Mouse (Mus musculus) liver, embryonic 13.5 days (tissue): Measurements from ENCODE around the gene Rex1bd. TPM values are rescaled to one million over a fixed set of nuclear protein-coding genes. Genes with fewer than 3 reads are reported as not detected.

Source experiments
- ATAC-seq: fragments of 200-750 bp; cut with Nextera tagmentation; 2 replicates; pipeline ENCODE4 v1.8.0; 2017; ENCODE audit warnings: low read depth, mild to moderate bottlenecking, moderate number of reproducible peaks, moderate library complexity
- DNase-seq: peaks from one replicate; pipeline ENCODE4 v3.0.0; 2022
- H3K27ac ChIP-seq: fragments of 300-500 bp; sonication (generic); 2 replicates; pipeline ENCODE4 v1.5.1; 2015; ENCODE audit warnings: moderate library complexity, mild to moderate bottlenecking, inconsistent platforms
- H3K27me3 ChIP-seq: fragments of 300-500 bp; sonication (generic); 2 replicates; pipeline ENCODE4 v1.6.1; 2015; ENCODE audit warnings: mild to moderate bottlenecking, inconsistent platforms
- H3K36me3 ChIP-seq: fragments of 300-500 bp; sonication (generic); 2 replicates; pipeline ENCODE4 v1.6.1; 2015; ENCODE audit warnings: mild to moderate bottlenecking, inconsistent platforms
- H3K4me1 ChIP-seq: fragments of 300-500 bp; sonication (generic); replicated peaks from 2 replicates; pipeline ENCODE4 v1.6.1; 2015; ENCODE audit warnings: inconsistent platforms
- H3K4me2 ChIP-seq: fragments of 300-500 bp; sonication (generic); 2 replicates; pipeline ENCODE4 v1.6.1; 2015; ENCODE audit warnings: inconsistent platforms, mild to moderate bottlenecking, moderate library complexity
- H3K4me3 ChIP-seq: fragments of 300-500 bp; sonication (generic); replicated peaks from 2 replicates; pipeline ENCODE4 v1.5.1; 2015; ENCODE audit warnings: mild to moderate bottlenecking, inconsistent platforms
- H3K9ac ChIP-seq: fragments of 300-500 bp; sonication (generic); 2 replicates; pipeline ENCODE4 v1.6.1; 2015; ENCODE audit warnings: mild to moderate bottlenecking, inconsistent platforms
- H3K9me3 ChIP-seq: fragments of 300-500 bp; sonication (generic); replicated peaks from 2 replicates; pipeline ENCODE4 v1.6.1; 2016; ENCODE audit warnings: inconsistent platforms
- WGBS: fragments of 180-500 bp; shearing (Covaris S2); methylation state at CpG from one replicate; pipeline ENCODE4 v1.1.7; 2015; ENCODE audit not compliant: insufficient replicate concordance; 5-methylcytosine and 5-hydroxymethylcytosine counted together
- polyA plus RNA-seq: library from polyadenylated mRNA; unstranded; fragments of >200 nt; fragmentation: Nextera tagmentation; extraction: Ambion mirVana; gene quantifications from 2 replicates; pipeline ENCODE4 v1.2.1, GENCODE M21; 2015

Rex1bd gene
- polyA plus RNA-seq, 1 experiment from 2014 or later: 81.2 TPM

GRCm38 (mm10) chr8:70460606-70461005 is 45.9 kb downstream of the Rex1bd start:
- no peak overlapping the region for H3K4me3 ChIP-seq
- no peak overlapping the region for H3K27ac ChIP-seq
- peaks cover 22% of the 10 kb centered on the region for H3K4me1 ChIP-seq
- H3K27me3 ChIP-seq: no peaks in the 10 kb centered on the region
- 81% methylated on average over 9 of the region's 9 CpGs for WGBS
- H3K36me3 ChIP-seq: peaks cover 11% of the 10 kb centered on the region; the same call in 1 of the 2 replicates
- H3K9ac ChIP-seq: no peak overlapping the region
- no peak overlapping the region for H3K4me2 ChIP-seq
- DNase-seq: no peak
- no peak for ATAC-seq
- H3K9me3 ChIP-seq: peaks cover 4% of the 10 kb centered on the region; the same call in 1 of the 2 replicates

DNA sequence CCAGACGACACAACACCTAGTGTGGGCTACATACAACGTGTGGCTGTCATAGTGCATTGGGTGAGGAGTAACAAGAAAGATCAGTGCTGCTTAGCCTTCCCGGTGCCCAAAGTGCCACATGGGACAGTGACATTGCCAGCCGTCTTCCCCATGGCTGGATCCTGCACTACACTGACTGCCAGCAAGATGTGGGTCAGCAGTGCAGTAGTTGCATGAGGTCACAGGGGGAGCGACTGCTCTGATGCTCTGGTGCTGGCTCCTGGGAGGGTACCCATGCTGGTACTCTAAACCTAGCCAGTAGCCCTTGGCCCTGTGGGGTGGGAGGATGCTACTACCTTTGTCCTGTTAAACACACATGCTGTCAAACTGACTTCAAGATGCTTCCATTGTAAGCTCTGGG is 46.4 kb downstream of the Rex1bd start:
- 79% methylated on average over 5 of the region's 5 CpGs for WGBS
- Histone ChIP-seq H3K4me3 (no peak overlapping the region), H3K9ac (no peak overlapping the region), H3K9me3 (peaks cover 4% of the 10 kb centered on the region; the same call in 1 of the 2 replicates), H3K27me3 (no peaks in the 10 kb centered on the region), H3K36me3 (peaks cover 11% of the 10 kb centered on the region; the same call in 1 of the 2 replicates), H3K4me2 (no peak overlapping the region), H3K4me1 (peaks cover 22% of the 10 kb centered on the region), H3K27ac (no peak overlapping the region)
- no peak for ATAC-seq
- DNase-seq: no peak

- DNase-seq (no peak), ATAC-seq (no peak)
- Histone ChIP-seq H3K27me3 (no peaks in the 10 kb centered on the region), H3K27ac (no peak overlapping the region), H3K9me3 (peaks cover 4% of the 10 kb centered on the region; the same call in 1 of the 2 replicates), H3K4me2 (no peak overlapping the region), H3K4me1 (peaks cover 22% of the 10 kb centered on the region), H3K36me3 (peaks cover 9% of the 10 kb centered on the region; the same call in 1 of the 2 replicates), H3K4me3 (no peak overlapping the region), H3K9ac (no peak overlapping the region)
- WGBS: 88% methylated on average over 2 of the region's 2 CpGs
Observed at GRCm38 (mm10) chr8:70459636-70460035, 46.9 kb downstream of the Rex1bd start.

DNA sequence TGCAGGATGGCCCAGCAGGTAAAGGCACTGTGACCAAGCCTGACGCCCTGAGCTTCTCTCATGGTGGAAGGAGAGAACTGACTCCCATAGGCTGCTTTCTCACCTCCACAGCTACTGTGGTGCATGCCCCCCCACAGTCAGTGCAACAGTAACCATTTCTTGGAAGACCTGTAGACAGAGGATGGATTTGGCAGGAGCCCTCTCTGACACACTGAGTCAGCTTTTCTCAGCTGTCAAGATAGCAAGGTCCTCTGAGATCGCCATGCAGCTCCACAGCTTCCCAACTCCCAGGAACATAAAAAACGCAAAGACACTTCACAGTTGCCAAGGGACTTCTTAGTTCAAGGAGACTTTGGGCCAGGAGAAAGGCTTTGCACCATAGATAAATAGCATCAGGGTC is 48.1 kb downstream of the Rex1bd start:
- ATAC-seq (no peak), DNase-seq (no peak)
- no peak overlapping the region for H3K27ac ChIP-seq
- H3K27me3 ChIP-seq: no peaks in the 10 kb centered on the region
- no peak overlapping the region for H3K4me3 ChIP-seq
- 59% methylated on average over 3 of the region's 3 CpGs for WGBS
- peaks cover 4% of the 10 kb centered on the region; the same call in 1 of the 2 replicates for H3K9me3 ChIP-seq
- peaks cover 22% of the 10 kb centered on the region for H3K4me1 ChIP-seq
- no peak overlapping the region for H3K4me2 ChIP-seq
- no peak overlapping the region for H3K9ac ChIP-seq
- 0 out of 2 replicates have a peak, but pooled peaks cover 5% of the 10 kb centered on the region for H3K36me3 ChIP-seq

- no peak for DNase-seq
- WGBS: 74% methylated on average over 6 of the region's 6 CpGs
- peaks cover 23% of the 10 kb centered on the region for H3K4me1 ChIP-seq
- H3K36me3 ChIP-seq: 0 out of 2 replicates have a peak, but pooled peaks cover 5% of the 10 kb centered on the region
- no peak for ATAC-seq
- no peak overlapping the region for H3K4me2 ChIP-seq
- H3K27ac ChIP-seq: no peak overlapping the region
- no peak overlapping the region for H3K4me3 ChIP-seq
- H3K9ac ChIP-seq: no peak overlapping the region
- H3K27me3 ChIP-seq: 0 out of 2 replicates have a peak, but pooled peaks cover under 1% of the 10 kb centered on the region
- peaks cover 4% of the 10 kb centered on the region; the same call in 1 of the 2 replicates for H3K9me3 ChIP-seq
Observed at GRCm38 (mm10) chr8:70457882-70458281, 48.7 kb downstream of the Rex1bd start.

GRCm38 (mm10) chr8:70456996-70457395 is 49.6 kb downstream of the Rex1bd start:
- Histone ChIP-seq H3K36me3 (peaks cover 11% of the 10 kb centered on the region), H3K27me3 (peaks cover 9% of the 10 kb centered on the region), H3K9me3 (peaks cover 4% of the 10 kb centered on the region; the same call in 1 of the 2 replicates), H3K4me2 (no peak overlapping the region), H3K27ac (no peak overlapping the region), H3K9ac (no peak overlapping the region), H3K4me3 (no peak overlapping the region), H3K4me1 (peaks cover 31% of the 10 kb centered on the region)
- 83% methylated on average over 1 of the region's 1 CpGs for WGBS
- ATAC-seq: no peak
- no peak for DNase-seq

Other genes starting within 250 kb of the Rex1bd start
- gene Homer3, start 223.9 kb downstream of the Rex1bd start, polyA plus RNA-seq: 8.6 and 9.4 TPM in 2 replicates
- gene Ddx49, start 204.3 kb downstream of the Rex1bd start, polyA plus RNA-seq: 32.4 and 34.1 TPM in 2 replicates
- gene Cope, start 204.2 kb downstream of the Rex1bd start, polyA plus RNA-seq: 170 and 197 TPM in 2 replicates
- gene Cers1, start 191.0 kb downstream of the Rex1bd start, polyA plus RNA-seq: 0.15 and 0.30 TPM in 2 replicates
- gene Gdf1, start 176.9 kb downstream of the Rex1bd start, polyA plus RNA-seq: 0.17 and 0.29 TPM in 2 replicates
- gene Upf1, start 153.5 kb downstream of the Rex1bd start, polyA plus RNA-seq: 11.5 and 12.8 TPM in 2 replicates
- 0.48 and 0.58 TPM in 2 replicates for gene Comp, start 133.2 kb downstream of the Rex1bd start, polyA plus RNA-seq
- gene Crtc1, start 67.2 kb downstream of the Rex1bd start, polyA plus RNA-seq: 3.9 and 4.9 TPM in 2 replicates
- 6.7 and 7.0 TPM in 2 replicates for gene Klhl26, start 29.8 kb downstream of the Rex1bd start, polyA plus RNA-seq
- gene Tmem59l, start 19.4 kb downstream of the Rex1bd start, polyA plus RNA-seq: 0.14 and 0.33 TPM in 2 replicates
- 3.2 and 3.6 TPM in 2 replicates for gene Crlf1, start 13.6 kb downstream of the Rex1bd start, polyA plus RNA-seq
- 736 and 758 TPM in 2 replicates for gene Uba52, start 4.0 kb upstream of the Rex1bd start, polyA plus RNA-seq
- gene Fkbp8, start 21.0 kb upstream of the Rex1bd start, polyA plus RNA-seq: 177 and 182 TPM in 2 replicates
- 36.2 TPM in 2 replicates for gene Kxd1, start 21.2 kb upstream of the Rex1bd start, polyA plus RNA-seq
- gene Ell, start 32.7 kb upstream of the Rex1bd start, polyA plus RNA-seq: 9.7 and 10.5 TPM in 2 replicates
- gene Isyna1, start 87.6 kb upstream of the Rex1bd start, polyA plus RNA-seq: 82.8 and 84.9 TPM in 2 replicates
- gene Ssbp4, start 102.1 kb upstream of the Rex1bd start, polyA plus RNA-seq: 54.2 and 62.4 TPM in 2 replicates
- 5.4 and 5.6 TPM in 2 replicates for gene Lrrc25, start 109.4 kb upstream of the Rex1bd start, polyA plus RNA-seq
- 3.9 and 4.1 TPM in 2 replicates for gene Gdf15, start 125.7 kb upstream of the Rex1bd start, polyA plus RNA-seq
- gene Pgpep1, start 153.6 kb upstream of the Rex1bd start, polyA plus RNA-seq: 17.9 and 19.5 TPM in 2 replicates
- 185 and 200 TPM in 2 replicates for gene Lsm4, start 166.5 kb upstream of the Rex1bd start, polyA plus RNA-seq
- 17.9 and 22.0 TPM in 2 replicates for gene Jund, start 192.2 kb upstream of the Rex1bd start, polyA plus RNA-seq
- gene Iqcn, start 196.7 kb upstream of the Rex1bd start, polyA plus RNA-seq: not detected in 2 replicates
- 0.14 TPM in 1 of 2 replicates, not detected in the other for gene Gm3336, start 211.8 kb upstream of the Rex1bd start, polyA plus RNA-seq
- 0.40 and 0.43 TPM in 2 replicates for gene Pde4c, start 217.0 kb upstream of the Rex1bd start, polyA plus RNA-seq
- gene Rab3a, start 247.9 kb upstream of the Rex1bd start, polyA plus RNA-seq: 2.7 and 3.9 TPM in 2 replicates